Mouse (Mus musculus): ENCODE results near the gene Acoxl. TPM values are rescaled to one million over a fixed set of nuclear protein-coding genes. Genes with fewer than 3 reads are reported as not detected.
"Not testable (repeated sequence)": the region's sequence is repeated elsewhere in the genome, so short reads cannot be mapped to it uniquely, and the experiment has no call there.

Gene Acoxl
- polyA plus RNA-seq, 1 experiment from 2014 or later: 0.28 TPM

DNA sequence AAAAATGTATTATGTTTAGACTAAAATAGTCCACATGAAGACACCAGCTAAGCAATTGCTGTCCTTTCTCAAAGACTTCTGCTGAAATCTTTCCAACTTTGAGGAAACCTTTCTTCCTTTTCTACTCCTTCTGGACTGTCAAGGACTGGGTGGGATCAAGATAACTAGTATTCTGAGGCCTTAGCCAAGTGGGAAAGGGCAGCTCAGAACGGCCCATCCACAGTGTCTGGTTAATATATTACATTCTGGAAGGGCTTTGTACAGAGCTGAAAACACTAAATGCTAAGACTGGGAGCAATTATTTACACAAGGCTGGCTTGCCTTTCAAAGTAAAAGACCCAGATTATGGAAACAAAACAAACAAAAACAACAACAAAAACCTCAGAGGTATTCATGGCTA lies 256.6 kb downstream of the Acoxl start:
- no peak for ATAC-seq (replicated peaks; ENCODE audit: insufficient number of reproducible peaks, insufficient read depth, low FRiP score, low read depth)
- no peaks in the 10 kb centered on the region for H3K4me1 ChIP-seq (replicated peaks)
- no peaks in the 10 kb centered on the region for H3K9me3 ChIP-seq (replicated peaks)
- no peaks in the 10 kb centered on the region for H3K27me3 ChIP-seq
- H3K9ac ChIP-seq: no peak overlapping the region
- H3K27ac ChIP-seq: no peak overlapping the region
- no peaks in the 10 kb centered on the region for H3K36me3 ChIP-seq
- H3K4me3 ChIP-seq: no peak overlapping the region
- 33% methylated on average over 1 of the region's 1 CpGs for WGBS
- H3K4me2 ChIP-seq: no peak overlapping the region

DNA sequence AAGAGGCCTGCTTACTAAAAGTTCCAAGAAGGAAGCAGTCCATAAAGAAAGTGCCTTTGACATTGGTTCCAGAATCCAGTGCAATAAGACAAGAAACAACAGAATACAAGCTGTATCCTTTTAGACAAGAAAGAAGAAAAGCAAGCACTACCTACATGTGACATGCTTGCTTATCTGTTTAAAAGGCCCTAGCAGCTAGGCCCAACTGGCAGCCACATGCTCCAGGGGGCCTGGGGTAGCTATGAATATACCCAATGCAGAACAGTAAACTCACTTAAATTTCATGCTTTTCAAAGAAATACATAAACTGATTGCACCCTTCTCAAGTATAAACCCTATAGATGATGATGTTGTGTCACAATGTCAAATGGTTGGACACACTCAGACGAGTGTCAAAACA lies 257.4 kb downstream of the Acoxl start:
- Histone ChIP-seq H3K27ac (no peak overlapping the region), H3K4me3 (no peak overlapping the region), H3K27me3 (no peaks in the 10 kb centered on the region), H3K4me1 (replicated peaks) (no peaks in the 10 kb centered on the region), H3K36me3 (no peaks in the 10 kb centered on the region), H3K9me3 (replicated peaks) (no peaks in the 10 kb centered on the region), H3K4me2 (no peak overlapping the region), H3K9ac (no peak overlapping the region)
- WGBS: 77% methylated on average over 1 of the region's 1 CpGs
- no peak for ATAC-seq (replicated peaks; ENCODE audit: insufficient number of reproducible peaks, insufficient read depth, low FRiP score, low read depth)

DNA sequence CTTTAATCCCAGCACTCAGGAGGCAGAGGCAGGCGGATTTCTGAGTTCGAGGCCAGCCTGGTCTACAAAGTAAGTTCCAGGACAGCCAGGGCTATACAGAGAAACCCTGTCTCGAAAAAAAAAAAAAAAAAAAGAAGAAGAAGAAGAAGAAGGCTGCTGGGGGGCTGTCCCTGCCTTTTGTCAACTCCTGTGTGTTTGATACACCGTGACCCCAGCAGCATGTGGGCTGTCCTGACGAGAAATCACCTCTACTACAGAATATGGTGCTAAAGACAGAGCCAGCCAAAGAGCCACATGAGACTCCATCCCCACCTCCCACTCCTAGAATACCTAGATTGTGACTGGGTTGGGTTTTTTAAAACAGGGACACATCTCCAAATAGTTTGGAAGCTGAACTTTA lies 259.4 kb downstream of the Acoxl start:
- H3K36me3 ChIP-seq; ATAC-seq (replicated peaks; ENCODE audit: insufficient number of reproducible peaks, insufficient read depth, low FRiP score, low read depth); H3K4me1 ChIP-seq (replicated peaks); H3K27ac ChIP-seq; H3K9me3 ChIP-seq (replicated peaks); H3K27me3 ChIP-seq; H3K9ac ChIP-seq; H3K4me2 ChIP-seq; H3K4me3 ChIP-seq: not testable (repeated sequence)
- WGBS: 71% methylated on average over 5 of the region's 5 CpGs

DNA sequence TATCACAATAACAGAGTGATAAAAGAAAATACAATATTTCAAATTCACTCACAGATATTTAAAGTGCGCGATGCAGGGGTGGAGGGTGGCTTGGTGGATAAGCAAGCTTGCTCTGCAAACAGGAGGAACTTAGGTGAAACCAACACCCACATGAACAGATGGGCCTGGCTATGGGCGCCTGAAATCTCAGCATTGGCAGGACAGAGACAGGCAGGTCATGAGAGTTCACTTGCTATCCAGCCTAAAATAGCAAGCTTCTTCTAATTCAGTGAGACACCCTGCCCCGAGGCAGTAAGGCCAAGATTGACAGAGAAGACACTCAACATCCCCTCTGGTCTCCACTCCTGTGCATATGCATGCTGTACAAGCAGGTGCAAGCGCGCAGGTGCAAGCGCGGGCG lies 263.4 kb downstream of the Acoxl start:
- no peak for ATAC-seq (replicated peaks; ENCODE audit: insufficient number of reproducible peaks, insufficient read depth, low FRiP score, low read depth)
- no peak overlapping the region for H3K27ac ChIP-seq
- H3K4me3 ChIP-seq: no peak overlapping the region
- no peaks in the 10 kb centered on the region for H3K9me3 ChIP-seq (replicated peaks)
- no peaks in the 10 kb centered on the region for H3K27me3 ChIP-seq
- no peak overlapping the region for H3K4me2 ChIP-seq
- H3K4me1 ChIP-seq (replicated peaks): peaks cover 21% of the 10 kb centered on the region
- H3K9ac ChIP-seq: no peak overlapping the region
- 84% methylated on average over 9 of the region's 9 CpGs for WGBS
- no peaks in the 10 kb centered on the region for H3K36me3 ChIP-seq

DNA sequence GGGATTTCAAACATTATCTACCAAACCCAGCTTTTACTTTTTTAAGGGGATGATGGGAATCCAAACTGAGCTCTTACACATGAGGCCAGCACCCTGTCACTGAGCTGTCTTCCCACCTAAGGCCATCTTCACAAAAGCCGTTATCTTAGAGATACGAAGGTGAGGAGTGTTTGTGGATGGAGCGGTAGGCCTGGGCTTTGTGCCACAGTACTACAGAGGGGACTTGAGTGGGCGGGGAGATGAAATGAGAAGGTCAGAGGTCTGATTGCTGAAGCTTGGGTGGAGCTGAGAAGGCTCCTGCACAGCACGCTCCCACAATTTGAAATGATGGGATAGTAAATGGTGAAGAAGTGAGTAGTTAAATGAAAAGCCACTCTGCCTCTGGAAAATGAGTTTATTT lies 266.1 kb downstream of the Acoxl start:
- H3K4me1 ChIP-seq (replicated peaks): peaks cover 21% of the 10 kb centered on the region
- H3K27ac ChIP-seq: no peak overlapping the region
- H3K4me2 ChIP-seq: no peak overlapping the region
- 30% methylated on average over 5 of the region's 5 CpGs for WGBS
- ATAC-seq (replicated peaks; ENCODE audit: insufficient number of reproducible peaks, insufficient read depth, low FRiP score, low read depth): no peak
- no peaks in the 10 kb centered on the region for H3K36me3 ChIP-seq
- H3K27me3 ChIP-seq: no peaks in the 10 kb centered on the region
- H3K4me3 ChIP-seq: no peak overlapping the region
- no peaks in the 10 kb centered on the region for H3K9me3 ChIP-seq (replicated peaks)
- no peak overlapping the region for H3K9ac ChIP-seq

DNA sequence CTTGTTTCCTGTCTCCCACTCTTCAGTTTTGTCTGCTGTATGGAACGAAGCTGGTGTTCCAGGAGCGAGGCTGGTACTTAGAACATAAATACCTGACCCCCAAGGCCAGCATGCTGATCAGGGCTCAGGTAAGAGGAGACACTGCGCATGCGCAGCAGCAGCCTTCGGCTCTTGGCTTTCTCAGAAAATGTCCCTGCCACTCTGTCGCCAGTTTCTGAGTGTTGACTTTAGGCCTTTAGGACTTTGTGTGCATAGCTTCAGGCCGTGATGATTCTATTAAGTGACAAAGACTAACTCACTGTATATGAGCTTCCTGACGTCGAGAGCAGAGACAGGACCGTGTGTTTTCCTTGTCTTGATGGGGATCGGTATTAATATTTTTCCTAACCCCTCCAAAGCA lies 267.0 kb downstream of the Acoxl start:
- Histone ChIP-seq H3K9ac (no peak overlapping the region), H3K9me3 (replicated peaks) (no peaks in the 10 kb centered on the region), H3K36me3 (no peaks in the 10 kb centered on the region), H3K27me3 (no peaks in the 10 kb centered on the region), H3K4me1 (replicated peaks) (peaks cover 21% of the 10 kb centered on the region), H3K27ac (no peak overlapping the region), H3K4me2 (no peak overlapping the region), H3K4me3 (no peak overlapping the region)
- WGBS: 77% methylated on average over 11 of the region's 11 CpGs
- ATAC-seq (replicated peaks; ENCODE audit: insufficient number of reproducible peaks, insufficient read depth, low FRiP score, low read depth): no peak

DNA sequence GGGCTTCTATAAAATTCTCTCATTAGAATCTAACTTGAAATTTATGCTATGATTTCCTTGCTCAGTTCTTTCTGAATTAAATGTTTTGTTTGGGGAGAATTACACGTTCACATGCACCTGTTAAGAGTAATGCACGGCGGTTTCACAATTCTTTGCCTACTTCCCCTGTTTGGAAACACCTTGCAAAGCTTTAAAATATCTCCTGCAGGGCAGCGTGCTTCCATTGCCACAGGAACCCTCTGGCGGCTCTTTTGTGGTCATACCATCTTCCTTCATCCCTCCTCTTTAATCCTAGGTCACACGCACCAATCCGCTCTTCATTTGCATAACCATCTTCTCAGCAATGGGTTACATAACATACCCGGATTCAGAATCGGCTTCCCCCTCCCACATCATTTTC lies 272.9 kb downstream of the Acoxl start:
- no peak overlapping the region for H3K9ac ChIP-seq
- WGBS: 73% methylated on average over 9 of the region's 9 CpGs
- no peaks in the 10 kb centered on the region for H3K36me3 ChIP-seq
- no peak overlapping the region for H3K27ac ChIP-seq
- H3K4me2 ChIP-seq: no peak overlapping the region
- H3K9me3 ChIP-seq (replicated peaks): no peaks in the 10 kb centered on the region
- no peak overlapping the region for H3K4me3 ChIP-seq
- no peaks in the 10 kb centered on the region for H3K4me1 ChIP-seq (replicated peaks)
- no peaks in the 10 kb centered on the region for H3K27me3 ChIP-seq
- no peak for ATAC-seq (replicated peaks; ENCODE audit: insufficient number of reproducible peaks, insufficient read depth, low FRiP score, low read depth)

DNA sequence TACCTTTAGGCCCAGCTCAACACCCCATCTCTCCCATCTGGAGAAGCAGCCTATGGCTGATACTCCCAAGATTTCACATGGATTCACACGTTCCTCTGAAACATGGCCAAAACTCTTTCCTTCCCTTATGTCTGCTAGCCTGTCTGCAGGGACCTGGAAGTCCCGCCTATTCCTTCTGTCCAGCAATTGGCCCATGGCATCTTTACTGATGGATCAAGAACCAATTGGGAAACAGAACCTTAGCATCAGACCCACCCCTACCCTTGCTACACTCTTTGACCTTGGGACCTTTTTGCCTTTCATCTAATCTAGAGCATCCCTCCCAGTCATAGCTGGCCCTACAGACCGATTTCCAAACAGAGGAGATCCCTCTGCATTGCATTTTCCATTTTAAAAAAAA lies 275.9 kb downstream of the Acoxl start:
- ATAC-seq (replicated peaks; ENCODE audit: insufficient number of reproducible peaks, insufficient read depth, low FRiP score, low read depth): no peak
- H3K36me3 ChIP-seq: no peaks in the 10 kb centered on the region
- no peak overlapping the region for H3K4me3 ChIP-seq
- 77% methylated on average over 3 of the region's 3 CpGs for WGBS
- H3K4me2 ChIP-seq: no peak overlapping the region
- no peaks in the 10 kb centered on the region for H3K4me1 ChIP-seq (replicated peaks)
- H3K27me3 ChIP-seq: 0 out of 2 replicates have a peak, but pooled peaks cover 2% of the 10 kb centered on the region
- H3K9me3 ChIP-seq (replicated peaks): no peaks in the 10 kb centered on the region
- no peak overlapping the region for H3K9ac ChIP-seq
- no peak overlapping the region for H3K27ac ChIP-seq

DNA sequence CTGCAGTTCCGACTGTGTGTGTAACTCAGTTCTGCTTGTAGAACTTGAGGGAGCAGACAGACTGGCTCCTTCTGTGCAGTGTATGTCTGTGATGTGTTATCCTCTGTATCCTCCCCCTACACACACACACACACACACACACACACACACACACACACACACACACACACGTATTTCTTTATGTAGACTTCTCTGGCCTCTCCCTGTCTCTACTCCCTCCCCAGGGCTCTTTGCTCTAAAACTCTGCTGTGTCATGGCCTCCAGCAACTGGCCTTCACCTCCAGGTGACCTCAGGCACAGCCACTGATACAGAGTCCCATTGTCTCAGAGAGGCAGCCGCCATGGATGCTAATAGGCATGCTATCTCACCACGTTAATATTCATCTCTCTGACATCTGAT lies 276.9 kb downstream of the Acoxl start:
- Histone ChIP-seq H3K36me3 (no peaks in the 10 kb centered on the region), H3K4me2 (no peak overlapping the region), H3K27me3 (0 out of 2 replicates have a peak, but pooled peaks cover 2% of the 10 kb centered on the region), H3K9me3 (replicated peaks) (no peaks in the 10 kb centered on the region), H3K4me3 (no peak overlapping the region), H3K9ac (no peak overlapping the region), H3K27ac (no peak overlapping the region), H3K4me1 (replicated peaks) (no peaks in the 10 kb centered on the region)
- ATAC-seq (replicated peaks; ENCODE audit: insufficient number of reproducible peaks, insufficient read depth, low FRiP score, low read depth): no peak
- WGBS: 46% methylated on average over 4 of the region's 4 CpGs

DNA sequence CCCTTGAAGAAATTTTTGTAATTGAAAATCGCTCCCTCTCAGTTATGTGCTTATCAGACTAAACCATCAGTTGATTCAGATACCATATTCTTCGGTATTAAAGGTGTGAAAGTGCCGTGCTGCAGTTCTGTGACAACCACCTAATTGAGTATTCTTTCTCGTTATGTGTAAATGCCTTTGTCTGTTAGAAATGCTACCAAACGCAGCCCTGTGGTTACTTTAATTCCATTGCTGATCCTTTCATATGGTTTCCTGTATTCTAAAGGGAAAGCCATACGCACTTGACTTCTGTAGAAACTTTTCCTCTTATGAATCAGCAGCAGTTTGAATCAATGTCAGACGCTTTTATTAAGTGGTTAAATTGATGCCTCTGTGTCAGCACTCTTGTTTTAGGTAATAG lies 278.9 kb downstream of the Acoxl start:
- peaks cover 2% of the 10 kb centered on the region for H3K4me1 ChIP-seq (replicated peaks)
- no peaks in the 10 kb centered on the region for H3K9me3 ChIP-seq (replicated peaks)
- no peak overlapping the region for H3K9ac ChIP-seq
- no peak overlapping the region for H3K4me3 ChIP-seq
- no peaks in the 10 kb centered on the region for H3K36me3 ChIP-seq
- 78% methylated on average over 7 of the region's 7 CpGs for WGBS
- H3K27ac ChIP-seq: no peak overlapping the region
- ATAC-seq (replicated peaks; ENCODE audit: insufficient number of reproducible peaks, insufficient read depth, low FRiP score, low read depth): no peak
- no peak overlapping the region for H3K4me2 ChIP-seq
- H3K27me3 ChIP-seq: 0 out of 2 replicates have a peak, but pooled peaks cover 8% of the 10 kb centered on the region

DNA sequence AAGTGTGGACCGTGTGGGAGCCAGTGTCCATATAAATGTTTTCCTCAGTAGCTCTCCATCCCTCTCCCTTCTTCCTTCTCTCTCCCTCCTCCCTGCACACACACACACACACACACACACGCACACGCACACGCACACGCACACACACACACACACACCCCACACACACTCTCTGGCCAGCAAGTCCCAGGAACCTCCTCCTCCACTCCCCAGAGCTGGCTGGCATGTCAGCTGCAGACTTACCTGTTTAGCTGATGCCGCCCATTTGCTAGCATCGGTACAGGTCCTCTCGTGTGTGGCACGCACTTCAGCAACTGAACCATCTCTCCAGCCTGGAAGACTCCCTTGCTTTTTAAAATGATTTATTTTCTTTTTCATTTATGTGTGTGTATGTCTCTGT lies 280.3 kb downstream of the Acoxl start:
- no peaks in the 10 kb centered on the region for H3K36me3 ChIP-seq
- ATAC-seq (replicated peaks; ENCODE audit: insufficient number of reproducible peaks, insufficient read depth, low FRiP score, low read depth): no peak
- no peak overlapping the region for H3K4me3 ChIP-seq
- H3K9ac ChIP-seq: no peak overlapping the region
- 82% methylated on average over 9 of the region's 9 CpGs for WGBS
- peaks cover 20% of the 10 kb centered on the region; the same call in 1 of the 2 replicates for H3K27me3 ChIP-seq
- H3K9me3 ChIP-seq (replicated peaks): no peaks in the 10 kb centered on the region
- H3K4me1 ChIP-seq (replicated peaks): peaks cover 16% of the 10 kb centered on the region
- no peak overlapping the region for H3K27ac ChIP-seq
- no peak overlapping the region for H3K4me2 ChIP-seq

DNA sequence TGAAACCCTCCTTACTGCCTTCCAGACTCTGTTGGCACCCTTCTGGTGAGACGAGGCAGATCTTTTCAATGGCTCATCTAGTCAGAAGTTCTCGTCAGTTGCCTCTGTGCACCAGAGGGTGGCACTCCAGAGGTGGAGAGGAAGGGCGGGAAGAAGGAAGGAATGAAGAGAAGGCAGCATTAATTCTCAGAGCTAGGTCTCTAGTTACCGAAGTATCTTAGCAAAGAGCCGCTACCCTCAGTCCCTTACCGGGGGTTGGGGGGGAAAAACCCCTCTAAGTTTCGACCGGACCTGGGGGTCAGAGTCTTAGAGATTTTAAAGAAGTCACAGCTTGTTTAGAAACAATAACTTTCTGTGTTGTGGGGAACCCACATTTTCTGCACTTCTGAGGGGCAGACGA lies 283.8 kb downstream of the Acoxl start:
- no peak for ATAC-seq (replicated peaks; ENCODE audit: insufficient number of reproducible peaks, insufficient read depth, low FRiP score, low read depth)
- Histone ChIP-seq H3K4me2 (peak overlapping the region; percentile 92), H3K9ac (peak overlapping the region; percentile 29; the same call in 1 of the 2 replicates), H3K36me3 (no peaks in the 10 kb centered on the region), H3K4me1 (replicated peaks) (peaks cover 30% of the 10 kb centered on the region), H3K27ac (no peak overlapping the region), H3K4me3 (peak overlapping the region; percentile 61), H3K27me3 (peaks cover 26% of the 10 kb centered on the region; the same call in 1 of the 2 replicates), H3K9me3 (replicated peaks) (no peaks in the 10 kb centered on the region)
- WGBS: 3% methylated on average over 9 of the region's 9 CpGs
